Comparison of ENCODE assay signal across 12 mouse cellular contexts in genomic region chr3:28401335-28401734, GRCm38 (mm10).
DNase-seq lines count a peak whose midpoint lies in the region; ATAC-seq and TF ChIP-seq lines count a peak whose summit lies in the region.
"Had no signal": no experiment of that assay in that cellular context is flagged by ENCODE, and none has a peak within 500 bp of the region (broad histone marks: within the 10 kb centered on the region; RNA-seq: fewer than 3 reads in every experiment).

No protein-coding gene starts in this region.

- H3K27me3 ChIP-seq in cerebellum, adult 2 months (ENCODE audit: control insufficient read depth, insufficient read depth, low read length), result no peaks in the 10 kb centered on the region
- H3K27me3 ChIP-seq in heart, embryonic 13.5 days (replicated peaks), result no peaks in the 10 kb centered on the region
- H3K27me3 ChIP-seq: forebrain, embryonic 15.5 days had no signal

- no peak for ATAC-seq in heart, embryonic 13.5 days (ENCODE audit: extremely low read depth, insufficient number of reproducible peaks, low FRiP score, low TSS enrichment)

- peak; percentile 46 to 65 for DNase-seq in cerebellum, adult 2 months
- DNase-seq in cerebellum, postnatal 25 days, result no peak
- peak; percentile 20 for DNase-seq in lung, postnatal 36 days
- DNase-seq in lung, postnatal 10 days, result no peak
- DNase-seq in retina, embryonic 14.5 days (ENCODE audit: low spot score), result peak; percentile 42
- no peak for DNase-seq in embryo, embryonic 9.5 days (ENCODE audit: extremely low spot score)
- no peak for DNase-seq in embryo, embryonic 10 days (ENCODE audit: low spot score)
- DNase-seq: kidney, postnatal 14 days; lung, adult 2 months; thymus, postnatal 14 days had no signal

- peak overlapping the region; percentile 52; the same call in 1 of the 2 replicates for H3K9ac ChIP-seq in heart, embryonic 13.5 days

- no peak overlapping the region for H3K4me2 ChIP-seq in heart, embryonic 13.5 days
- H3K4me2 ChIP-seq: forebrain, embryonic 15.5 days had no signal

- H3K9me3 ChIP-seq in heart, embryonic 13.5 days, result no peaks in the 10 kb centered on the region
- H3K9me3 ChIP-seq: forebrain, embryonic 15.5 days had no signal

- no peak for TF ChIP-seq POLR2A in cerebellum, adult 2 months (IDR thresholded peaks at IDR 0.05; ENCODE audit: borderline replicate concordance, insufficient read depth, low read length)

- H3K4me3 ChIP-seq in cerebellum, adult 2 months (replicated peaks; ENCODE audit: insufficient read depth, low read depth, low read length), result no peak overlapping the region
- H3K4me3 ChIP-seq in heart, embryonic 13.5 days, result no peak overlapping the region
- H3K4me3 ChIP-seq: forebrain, embryonic 15.5 days had no signal

- peak overlapping the region; percentile 15; the same call in 1 of the 2 replicates for H3K27ac ChIP-seq in cerebellum, adult 2 months (ENCODE audit: insufficient read depth, low read length)
- H3K27ac ChIP-seq in heart, embryonic 13.5 days (replicated peaks), result peak overlapping the region; percentile 29; the same call in 1 of the 2 replicates

- TF ChIP-seq CTCF in cerebellum, adult 2 months (IDR thresholded peaks at IDR 0.05; ENCODE audit: borderline replicate concordance, insufficient read depth, low read depth, low read length), result no peak

- 28% methylated on average over 9 of the region's 9 CpGs for WGBS in cerebellum, adult 2 months
- 55% methylated on average over 9 of the region's 9 CpGs for WGBS in heart, embryonic 13.5 days

- H3K4me1 ChIP-seq in cerebellum, adult 2 months (ENCODE audit: control insufficient read depth, insufficient read depth, low read length), result peaks cover 42% of the 10 kb centered on the region
- peaks cover 29% of the 10 kb centered on the region for H3K4me1 ChIP-seq in heart, embryonic 13.5 days

- no peaks in the 10 kb centered on the region for H3K36me3 ChIP-seq in heart, embryonic 13.5 days
- H3K36me3 ChIP-seq: forebrain, embryonic 15.5 days had no signal

Comparison
In these comparisons a context has a peak if more than half of its experiments do, and no peak if none do; other contexts are left out.
1. DNase-seq: peak in cerebellum, adult 2 months (2 of 2), lung, postnatal 36 days (single experiment) and retina, embryonic 14.5 days (single experiment); none in cerebellum, postnatal 25 days (0 of 2), lung, postnatal 10 days (single experiment), embryo, embryonic 9.5 days (single experiment) and embryo, embryonic 10 days (single experiment).